Mouse (Mus musculus) lung, adult 2 months (tissue): ENCODE data around the gene Tlk2. TPM values are rescaled to one million over a fixed set of nuclear protein-coding genes. Genes with fewer than 3 reads are reported as not detected.

Experiments used
- DNase-seq: peaks from one replicate; pipeline ENCODE4 v3.0.0; 2022
- H3K4me1 ChIP-seq: fragments of 200-500 bp; 2 replicates; pipeline ENCODE4 v1.6.1; 2011; ENCODE audit warnings: low read length; ENCODE audit not compliant: control insufficient read depth, insufficient read depth
- H3K4me3 ChIP-seq: fragments of 200-500 bp; replicated peaks from 2 replicates; pipeline ENCODE3; 2011; ENCODE audit warnings: low read depth, mild to moderate bottlenecking, control low read depth, low read length; ENCODE audit errors: extremely low read depth
- CTCF ChIP-seq: fragments of 200-500 bp; IDR thresholded peaks from 2 replicates; pipeline ENCODE4 v1.5.1; 2011; ENCODE audit warnings: mild to moderate bottlenecking, low read length, control low read depth; ENCODE audit not compliant: insufficient read depth
- POLR2A ChIP-seq: fragments of 200-500 bp; IDR thresholded peaks from 2 replicates; pipeline ENCODE4 v1.6.1; 2011; ENCODE audit warnings: low read depth, mild to moderate bottlenecking, control low read depth, low read length, borderline replicate concordance; ENCODE audit errors: extremely low read depth
- WGBS: fragments of 180-500 bp; shearing (Covaris S2); methylation state at CpG from one replicate; pipeline ENCODE4 v1.1.7; 2018; 5-methylcytosine and 5-hydroxymethylcytosine counted together
- polyA plus RNA-seq: library from polyadenylated mRNA; depleted of rRNA; stranded (reverse); fragments of >200 nt; gene quantifications from 2 replicates; pipeline ENCODE4 v1.2.3, GENCODE M21; 2012

Gene Tlk2
- polyA plus RNA-seq, 1 experiment, result 13.5 TPM

GRCm38 (mm10) chr11:105296084-105296483 lies 117.5 kb downstream of the Tlk2 start:
- no peak for DNase-seq
- WGBS, result 67% methylated on average over 10 of the region's 10 CpGs
- peaks cover 7% of the 10 kb centered on the region for H3K4me1 ChIP-seq
- no peak overlapping the region for H3K4me3 ChIP-seq
- TF ChIP-seq POLR2A, result no peak
- TF ChIP-seq CTCF, result no peak

- TF ChIP-seq CTCF (no peak), POLR2A (no peak)
- whole genome bisulfite sequencing, result 67% methylated on average over 7 of the region's 7 CpGs
- Histone ChIP-seq H3K4me3 (no peak overlapping the region), H3K4me1 (peaks cover 14% of the 10 kb centered on the region)
- peak; percentile 42 for DNase-seq
Observed at GRCm38 (mm10) chr11:105310197-105310596, 131.6 kb downstream of the Tlk2 start.

- Histone ChIP-seq H3K4me1 (peaks cover 14% of the 10 kb centered on the region), H3K4me3 (peak overlapping the region; percentile 21)
- WGBS, result 13% methylated on average over 24 of the region's 24 CpGs
- TF ChIP-seq POLR2A, result no peak
- TF ChIP-seq CTCF, result no peak
- peak; percentile 42 for DNase-seq
Observed at GRCm38 (mm10) chr11:105311291-105311975, 132.8 kb downstream of the Tlk2 start.

- no peak for DNase-seq
- H3K4me1 ChIP-seq, result peaks cover 14% of the 10 kb centered on the region
- TF ChIP-seq CTCF (no peak), POLR2A (no peak)
- no peak overlapping the region for H3K4me3 ChIP-seq
- WGBS, result 52% methylated on average over 12 of the region's 12 CpGs
Observed at GRCm38 (mm10) chr11:105312311-105312942, 133.8 kb downstream of the Tlk2 start.

GRCm38 (mm10) chr11:105312972-105313632 lies 134.5 kb downstream of the Tlk2 start:
- DNase-seq, result peak; percentile 32
- TF ChIP-seq POLR2A (no peak), CTCF (no peak)
- Histone ChIP-seq H3K4me1 (peaks cover 14% of the 10 kb centered on the region), H3K4me3 (no peak overlapping the region)
- WGBS, result 24% methylated on average over 10 of the region's 10 CpGs

- Histone ChIP-seq H3K4me3 (no peak overlapping the region), H3K4me1 (peaks cover 14% of the 10 kb centered on the region)
- TF ChIP-seq POLR2A (no peak), CTCF (no peak)
- DNase-seq, result no peak
- WGBS, result 46% methylated on average over 8 of the region's 8 CpGs
Observed at GRCm38 (mm10) chr11:105313633-105314014, 135.0 kb downstream of the Tlk2 start.

GRCm38 (mm10) chr11:105315296-105315695 lies 136.7 kb downstream of the Tlk2 start:
- H3K4me1 ChIP-seq, result peaks cover 14% of the 10 kb centered on the region
- H3K4me3 ChIP-seq, result no peak overlapping the region
- DNase-seq, result no peak
- WGBS, result 61% methylated on average over 8 of the region's 8 CpGs
- no peak for TF ChIP-seq POLR2A
- no peak for TF ChIP-seq CTCF

GRCm38 (mm10) chr11:105316121-105316520 lies 137.5 kb downstream of the Tlk2 start:
- no peak for DNase-seq
- no peak overlapping the region for H3K4me3 ChIP-seq
- 91% methylated on average over 4 of the region's 4 CpGs for WGBS
- no peak for TF ChIP-seq CTCF
- no peak for TF ChIP-seq POLR2A
- peaks cover 14% of the 10 kb centered on the region for H3K4me1 ChIP-seq

GRCm38 (mm10) chr11:105317769-105318168 lies 139.2 kb downstream of the Tlk2 start:
- Histone ChIP-seq H3K4me3 (no peak overlapping the region), H3K4me1 (peaks cover 11% of the 10 kb centered on the region)
- DNase-seq, result no peak
- TF ChIP-seq CTCF (no peak), POLR2A (no peak)
- 89% methylated on average over 6 of the region's 6 CpGs for WGBS

- no peaks in the 10 kb centered on the region for H3K4me1 ChIP-seq
- no peak for TF ChIP-seq CTCF
- TF ChIP-seq POLR2A, result no peak
- H3K4me3 ChIP-seq, result no peak overlapping the region
- no peak for DNase-seq
- WGBS, result 39% methylated on average over 2 of the region's 2 CpGs
Observed at GRCm38 (mm10) chr11:105321090-105321489, 142.5 kb downstream of the Tlk2 start.
